Mouse (Mus musculus): ENCODE measurements around the gene Kng2. TPM values are rescaled to one million over a fixed set of nuclear protein-coding genes. Genes with fewer than 3 reads are reported as not detected.
"Not testable (repeated sequence)": the region's sequence is repeated elsewhere in the genome, so short reads cannot be mapped to it uniquely, and the experiment has no call there.

Gene Kng2
- polyA plus RNA-seq, 3 experiments from 2014 or later, result not detected

GRCm38 (mm10) chr16:22955397-22956084 is 73.7 kb downstream of the Kng2 start:
- ATAC-seq, result no peak

- ATAC-seq, result no peak
Observed at GRCm38 (mm10) chr16:22953069-22953468, 76.2 kb downstream of the Kng2 start.

GRCm38 (mm10) chr16:22950840-22951395 is 78.4 kb downstream of the Kng2 start, which contains the start of gene Hrg:
Gene Hrg, plus strand, starts transcription at chr16:22951072.
- no peak for ATAC-seq

DNA sequence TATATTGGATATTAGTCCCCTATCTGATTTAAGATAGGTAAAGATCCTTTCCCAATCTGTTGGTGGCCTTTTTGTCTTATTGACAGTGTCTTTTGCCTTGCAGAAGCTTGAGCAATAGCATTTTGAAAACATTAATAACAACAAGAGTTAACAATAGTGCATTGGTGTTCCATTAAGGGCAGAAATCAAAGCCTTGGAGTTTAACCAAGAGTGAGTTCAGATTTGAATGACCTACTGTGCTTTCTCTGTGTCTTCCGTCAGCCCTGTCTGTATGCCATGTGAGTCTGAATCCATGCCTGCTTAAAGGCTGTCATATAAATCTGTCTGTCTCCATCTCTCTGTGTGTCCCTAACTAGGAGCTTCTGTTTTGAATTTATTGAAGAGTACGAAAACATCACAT is 81.9 kb downstream of the Kng2 start:
- no peak for ATAC-seq

- ATAC-seq, result not testable (repeated sequence)
Observed at GRCm38 (mm10) chr16:22941825-22942476, 87.3 kb downstream of the Kng2 start.

- ATAC-seq, result no peak
Observed at GRCm38 (mm10) chr16:22939120-22939695, 90.1 kb downstream of the Kng2 start.

DNA sequence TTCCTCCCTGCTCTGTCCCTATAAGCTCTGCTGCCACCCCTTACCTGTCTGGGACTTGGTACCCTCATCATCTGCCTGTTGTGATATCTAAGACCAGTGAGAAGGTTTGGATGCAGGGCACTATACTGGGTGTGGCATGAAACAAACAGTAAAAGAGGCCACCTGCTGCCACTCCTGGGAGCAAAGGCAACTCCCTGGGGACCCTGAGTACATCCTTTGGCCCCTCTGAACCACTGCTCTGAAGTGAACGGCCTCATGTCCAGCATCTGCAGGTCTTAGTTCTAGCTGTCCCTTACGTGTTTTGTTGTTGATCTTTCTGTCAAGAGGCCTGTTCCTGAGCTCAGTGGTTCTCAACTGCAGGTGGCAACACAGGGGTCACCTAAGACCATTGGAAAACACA is 90.7 kb downstream of the Kng2 start:
- ATAC-seq, result no peak

DNA sequence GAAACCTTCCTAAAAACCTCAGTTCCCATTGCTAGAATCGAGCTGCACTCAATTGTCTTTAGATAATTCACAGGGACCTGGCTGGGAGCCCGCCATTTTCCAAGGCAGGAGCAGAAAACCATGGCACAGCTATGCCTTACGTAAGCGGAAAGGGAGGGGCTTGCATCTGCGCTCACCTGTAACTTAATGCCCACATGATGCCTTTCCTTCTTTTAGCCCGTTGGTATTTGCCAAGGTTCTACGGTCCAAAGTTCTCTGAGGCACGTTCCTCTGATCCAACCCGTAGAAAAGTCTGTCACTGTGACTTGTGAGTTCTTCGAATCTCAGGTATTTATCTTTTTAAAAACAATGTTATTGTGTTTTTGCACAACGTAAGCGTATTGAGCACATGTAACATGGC is 91.7 kb downstream of the Kng2 start:
- no peak for ATAC-seq

Other genes starting within 250 kb of the Kng2 start
- gene Crygs, start 217.9 kb downstream of the Kng2 start, polyA plus RNA-seq (2017; shearing (Covaris generic)), result not detected
- gene Tbccd1, start 171.8 kb downstream of the Kng2 start, polyA plus RNA-seq (2017; shearing (Covaris generic)), result 10 to 100 TPM; 17.4 to 21.0 (median 19.4) TPM
- 10 to 100 TPM; 43.0 to 79.0 (median 48.2) TPM for gene Dnajb11, start 171.6 kb downstream of the Kng2 start, polyA plus RNA-seq (2017; shearing (Covaris generic))
- gene Ahsg, start 138.2 kb downstream of the Kng2 start, polyA plus RNA-seq (2017; shearing (Covaris generic)), result not detected
- gene Fetub, start 111.1 kb downstream of the Kng2 start, polyA plus RNA-seq (2017; shearing (Covaris generic)), result under 1 TPM in 1 of 3 experiments, not detected in 2; 0.91 TPM
- not detected for gene Hrg, start 78.4 kb downstream of the Kng2 start, polyA plus RNA-seq (2017; shearing (Covaris generic))
- not detected for gene Kng1, start 28.4 kb upstream of the Kng2 start, polyA plus RNA-seq (2017; shearing (Covaris generic))
- 100 to 1,000 TPM; 438 to 692 (median 649) TPM for gene Eif4a2, start 78.0 kb upstream of the Kng2 start, polyA plus RNA-seq (2017; shearing (Covaris generic))
- gene Rfc4, start 98.3 kb upstream of the Kng2 start, polyA plus RNA-seq (2017; shearing (Covaris generic)), result 100 to 1,000 TPM in 1 of 3 experiments, 10 to 100 TPM in 2; 34.3 to 110 (median 50.4) TPM
- under 1 TPM in 2 of 3 experiments, not detected in 1; 0.46 to 0.95 TPM for gene Adipoq, start 117.1 kb upstream of the Kng2 start, polyA plus RNA-seq (2017; shearing (Covaris generic))
- 10 to 100 TPM; 24.7 to 67.7 (median 66.3) TPM for gene St6gal1, start 195.3 kb upstream of the Kng2 start, polyA plus RNA-seq (2017; shearing (Covaris generic))

Data from inflammation-experienced regulatory T-cells, adult 6 months (primary cell).